Mouse (Mus musculus): ENCODE measurements around the gene Sdc3. TPM values are rescaled to one million over a fixed set of nuclear protein-coding genes. Genes with fewer than 3 reads are reported as not detected.

Sdc3 gene
- total RNA-seq, 1 experiment from 2014 or later: 2.8 TPM

DNA sequence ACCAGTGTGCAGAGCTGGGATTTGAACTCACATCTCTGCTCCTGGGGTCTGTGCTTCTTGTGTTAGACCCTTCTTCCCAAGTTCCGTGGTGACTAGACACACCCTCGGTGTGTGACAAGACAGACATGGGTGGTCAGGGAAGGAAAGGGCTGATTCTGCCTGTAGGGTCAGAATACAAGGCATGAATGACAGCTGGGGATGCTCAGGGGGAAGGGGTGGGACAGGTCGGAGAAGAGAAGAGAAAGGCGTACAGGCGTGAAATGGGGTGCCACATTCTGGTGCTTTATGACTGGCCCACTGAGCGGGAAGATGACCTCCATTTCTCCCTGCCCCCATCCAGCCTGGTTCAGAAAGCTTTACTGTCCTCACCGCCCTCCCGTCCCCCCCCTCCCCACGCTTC is 73.1 kb downstream of the Sdc3 start:
- ATAC-seq (ENCODE audit: extremely low read depth, insufficient number of reproducible peaks, low FRiP score, poor library complexity, severe bottlenecking): no peak

DNA sequence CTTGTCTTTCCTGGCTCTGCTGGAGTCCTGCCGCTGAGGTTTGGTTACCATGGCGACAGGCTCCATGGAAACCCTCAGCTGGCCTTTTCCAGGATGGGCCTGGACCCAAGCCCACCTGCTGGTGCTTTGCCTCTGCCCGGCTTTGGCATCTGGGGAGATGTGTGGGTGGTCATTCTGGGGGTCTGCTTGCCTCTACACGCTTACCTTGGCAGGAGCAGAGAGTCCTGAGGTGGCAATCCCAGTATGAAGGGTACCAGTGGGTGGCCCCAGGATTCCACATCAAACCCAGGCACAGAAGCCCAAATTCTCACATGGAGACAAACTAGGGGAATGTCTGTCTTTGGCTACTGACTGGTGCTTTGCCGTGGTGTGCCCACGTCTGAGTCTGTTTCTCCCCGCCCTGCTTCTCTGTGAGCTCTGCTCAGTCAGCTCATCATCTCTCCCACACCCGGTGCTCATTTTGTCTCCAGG is 73.6 kb downstream of the Sdc3 start:
- ATAC-seq (ENCODE audit: extremely low read depth, insufficient number of reproducible peaks, low FRiP score, poor library complexity, severe bottlenecking): no peak

DNA sequence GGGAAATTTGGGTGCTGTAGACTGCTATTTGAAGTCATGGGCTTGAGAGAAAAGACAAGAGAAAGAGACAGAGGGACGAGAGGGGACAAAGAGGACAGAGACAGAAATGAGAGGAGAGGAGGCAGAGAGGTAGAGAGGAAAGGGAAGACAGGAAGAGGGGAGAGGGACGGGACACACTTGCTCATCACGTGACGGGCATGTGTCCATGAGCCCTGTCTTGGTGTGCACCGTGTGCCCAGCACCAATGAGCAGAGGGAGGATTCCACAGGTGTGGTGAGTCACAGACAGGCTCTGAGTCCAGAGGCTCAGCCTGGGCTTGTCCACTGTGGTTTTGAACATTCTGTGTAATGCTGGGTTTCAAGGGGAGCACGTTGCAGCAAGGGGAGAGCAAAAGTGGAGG is 75.6 kb downstream of the Sdc3 start:
- no peak for ATAC-seq (ENCODE audit: extremely low read depth, insufficient number of reproducible peaks, low FRiP score, poor library complexity, severe bottlenecking)

DNA sequence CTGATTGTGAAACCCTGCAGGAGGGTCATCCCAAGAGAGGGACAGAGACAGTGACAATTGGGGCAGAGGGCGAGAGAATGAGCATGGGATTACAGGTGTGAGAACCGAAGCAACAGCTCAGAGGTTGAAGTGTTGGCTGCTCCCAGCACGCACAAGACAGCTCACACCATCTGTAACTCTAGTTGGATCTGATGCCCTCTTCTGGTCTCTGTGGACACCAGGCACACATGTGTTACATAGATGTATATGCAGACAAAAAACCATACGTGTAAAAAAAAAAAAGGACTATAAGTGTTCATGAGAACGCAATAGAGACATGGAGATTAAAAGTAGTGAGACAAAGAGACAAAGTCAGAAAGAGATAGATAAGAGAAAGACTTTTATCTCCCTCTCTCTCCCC is 76.5 kb downstream of the Sdc3 start:
- ATAC-seq (ENCODE audit: extremely low read depth, insufficient number of reproducible peaks, low FRiP score, poor library complexity, severe bottlenecking): no peak

DNA sequence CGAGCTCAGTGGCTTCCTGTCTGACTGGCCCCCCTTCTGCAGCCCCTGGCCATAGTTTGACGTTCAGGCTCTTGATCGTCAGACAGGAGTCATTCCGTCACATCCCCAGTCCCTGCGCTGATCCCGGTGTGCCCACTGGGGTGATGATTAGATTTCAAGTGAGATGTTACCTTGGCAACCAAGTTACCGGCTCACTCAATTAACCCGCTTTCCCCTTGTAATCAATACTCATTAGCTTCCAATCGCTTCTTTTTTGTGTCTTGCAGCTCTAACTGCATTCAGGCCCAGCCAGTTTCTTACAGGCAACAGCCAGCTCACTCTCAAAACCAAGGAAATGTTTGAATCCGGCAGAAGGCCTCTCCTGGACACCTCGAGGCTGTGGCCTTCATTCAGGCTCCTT is 80.1 kb downstream of the Sdc3 start:
- no peak for ATAC-seq (ENCODE audit: extremely low read depth, insufficient number of reproducible peaks, low FRiP score, poor library complexity, severe bottlenecking)

DNA sequence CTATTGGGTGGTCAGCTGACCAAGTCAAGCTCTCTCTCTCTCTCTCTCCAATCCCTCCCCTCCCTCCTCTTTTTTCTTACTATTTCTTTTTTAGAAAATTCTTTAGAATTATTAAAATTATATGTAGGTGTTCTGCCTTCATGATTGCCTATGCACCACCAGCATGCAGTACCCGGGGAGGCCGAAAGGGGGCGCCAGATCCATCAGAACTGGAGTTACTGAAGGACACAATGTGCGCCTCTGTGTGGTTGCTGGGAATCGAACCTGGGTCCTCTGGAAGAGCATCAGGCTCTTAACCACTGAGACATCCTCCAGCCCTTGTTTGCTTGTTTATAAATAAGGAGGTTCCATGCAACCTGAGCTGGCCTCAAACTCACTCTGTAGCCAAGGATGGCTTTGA is 81.1 kb downstream of the Sdc3 start:
- ATAC-seq (ENCODE audit: extremely low read depth, insufficient number of reproducible peaks, low FRiP score, poor library complexity, severe bottlenecking): no peak

DNA sequence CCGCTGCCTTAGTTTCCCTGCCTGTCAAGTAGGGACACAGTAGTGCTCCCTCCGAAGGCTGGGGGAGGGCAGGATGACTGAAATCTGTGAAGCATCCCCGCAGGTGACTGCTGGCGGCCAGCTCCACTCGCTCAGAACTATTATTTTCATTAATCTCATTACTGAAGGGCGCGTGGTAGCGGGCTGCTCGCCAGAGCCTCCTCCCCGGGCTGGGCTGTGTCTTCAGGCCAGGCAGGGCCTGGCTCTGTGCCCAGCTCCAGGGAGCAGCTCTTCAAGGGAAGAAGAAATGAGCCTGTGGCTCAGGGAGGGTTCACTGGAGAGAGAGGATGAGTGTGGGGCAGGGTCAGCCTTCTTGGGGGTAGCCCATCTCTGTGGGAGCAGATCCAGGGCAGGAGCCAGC is 82.3 kb downstream of the Sdc3 start:
- ATAC-seq (ENCODE audit: extremely low read depth, insufficient number of reproducible peaks, low FRiP score, poor library complexity, severe bottlenecking): no peak

Other genes starting within 250 kb of the Sdc3 start
- gene Nkain1, start 218.4 kb upstream of the Sdc3 start, total RNA-seq (2017): not detected in 2 replicates
- gene Pum1, start 129.2 kb upstream of the Sdc3 start, total RNA-seq (2017): 69.7 and 70.6 TPM in 2 replicates
- gene Laptm5, start 120.6 kb downstream of the Sdc3 start, total RNA-seq (2017): 338 and 404 TPM in 2 replicates
- gene Matn1, start 151.8 kb downstream of the Sdc3 start, total RNA-seq (2017): not detected in 2 replicates

Measured in neutrophil, adult 5-6 weeks (primary cell).